Mouse (Mus musculus) gastrocnemius, adult 2 months (tissue): Measurements from ENCODE around the gene Fam166a. TPM values are rescaled to one million over a fixed set of nuclear protein-coding genes. Genes with fewer than 3 reads are reported as not detected.
A peak's percentile ranks its signal among the peaks of the same experiment; 100 is the strongest.
"Not testable (repeated sequence)": the region's sequence is repeated elsewhere in the genome, so short reads cannot be mapped to it uniquely, and the experiment has no call there.

Experiments
- DNase-seq: peaks from one replicate; pipeline ENCODE4 v3.0.0; 2022
- H3K27ac ChIP-seq: fragments of 200-600 bp; 2 replicates; pipeline ENCODE4 v1.8.1; 2022; ENCODE audit warnings: mild to moderate bottlenecking
- H3K4me3 ChIP-seq: fragments of 200-600 bp; 2 replicates; pipeline ENCODE4 v1.8.1; 2022; ENCODE audit warnings: mild to moderate bottlenecking, moderate library complexity
- CTCF ChIP-seq: fragments of 200-600 bp; IDR thresholded peaks from 2 replicates; pipeline ENCODE4 v1.8.1; 2022; ENCODE audit warnings: antibody characterized with exemption, mild to moderate bottlenecking, moderate library complexity
- intact Hi-C: fragments of 180-260 bp; cut with DNase I; formaldehyde crosslinking; loops from one replicate; pipeline ENCODE4 v1.15.1; 2025
- total RNA-seq, 2 experiments: library from RNA; stranded (reverse); gene quantifications; 2 replicates each; pipeline ENCODE4 v1.2.3; 2021

Fam166a gene
- total RNA-seq, 2 experiments from 2014 or later, result not detected

- peak; percentile 80 for DNase-seq
- no peak for TF ChIP-seq CTCF
- peak overlapping the region; percentile 65 for H3K4me3 ChIP-seq
- H3K27ac ChIP-seq, result peak overlapping the region; percentile 71
- intact Hi-C loops, result no loop called here
These were observed 22.3 kb downstream of the Fam166a start for GRCm38 (mm10) chr2:25240723-25241437.

GRCm38 (mm10) chr2:25241438-25241775 lies 22.9 kb downstream of the Fam166a start:
- Histone ChIP-seq H3K27ac (no peak overlapping the region), H3K4me3 (peak overlapping the region; percentile 65)
- TF ChIP-seq CTCF, result no peak
- DNase-seq, result no peak
- intact Hi-C loops, result no loop called here

GRCm38 (mm10) chr2:25242101-25242506 lies 23.6 kb downstream of the Fam166a start, which contains the start of the genes Rnf208 and Cysrt1:
Rnf208 (plus strand) TSS chr2:25242255.
Cysrt1 (minus strand) TSS chr2:25242452.
- Histone ChIP-seq H3K4me3 (peak within 1 kb of the TSS; percentile 65), H3K27ac (peak within 1 kb of the TSS; percentile 71)
- no peak for DNase-seq
- no peak for TF ChIP-seq CTCF
- intact Hi-C loops, result no loop called here

- intact Hi-C loops, result no loop called here
- DNase-seq, result no peak
- Histone ChIP-seq H3K27ac (no peak overlapping the region), H3K4me3 (no peak overlapping the region)
- no peak for TF ChIP-seq CTCF
These were observed 24.8 kb downstream of the Fam166a start for GRCm38 (mm10) chr2:25243342-25243741.

- intact Hi-C loops, result no loop called here
These were observed 25.6 kb downstream of the Fam166a start for GRCm38 (mm10) chr2:25244144-25244543.

GRCm38 (mm10) chr2:25246183-25247072 lies 27.9 kb downstream of the Fam166a start, which contains the start of gene AL732309.1:
AL732309.1 (minus strand) TSS chr2:25246863.
- DNase-seq, result no peak
- H3K4me3 ChIP-seq, result no peak within 1 kb of the TSS
- H3K27ac ChIP-seq, result no peak within 1 kb of the TSS
- TF ChIP-seq CTCF, result no peak
- intact Hi-C loops, result no loop called here

More at GRCm38 (mm10) chr2:25244144-25244543, 25.6 kb downstream of the Fam166a start:
- no peak overlapping the region for H3K4me3 ChIP-seq
- DNase-seq, result no peak
- TF ChIP-seq CTCF, result no peak
- H3K27ac ChIP-seq, result no peak overlapping the region

GRCm38 (mm10) chr2:25252331-25252730 lies 33.8 kb downstream of the Fam166a start:
- no peak overlapping the region for H3K4me3 ChIP-seq
- intact Hi-C loops, result loop anchor here (10.0 kb wide), 1 partner anchor 128 kb away; no protein-coding TSS in a partner anchor

GRCm38 (mm10) chr2:25255284-25255779 lies 36.8 kb downstream of the Fam166a start, which contains the start of gene Tmem203:
Tmem203 (plus strand) TSS chr2:25255439.
- intact Hi-C loops, result loop anchor here (1.0 to 10.0 kb wide), 4 partner anchors 27 to 131 kb away; partner anchors contain the start of gene Man1b1
- Histone ChIP-seq H3K27ac (peak within 1 kb of the TSS; percentile 97), H3K4me3 (peak within 1 kb of the TSS; percentile 86)
- DNase-seq, result peak; percentile 89
- TF ChIP-seq CTCF, result no peak

More at GRCm38 (mm10) chr2:25252331-25252730, 33.8 kb downstream of the Fam166a start:
- peak; percentile 38 for TF ChIP-seq CTCF
- no peak overlapping the region for H3K27ac ChIP-seq
- DNase-seq, result no peak

GRCm38 (mm10) chr2:25256443-25257109 lies 38.0 kb downstream of the Fam166a start:
- H3K4me3 ChIP-seq, result peak overlapping the region; percentile 86
- intact Hi-C loops, result loop anchor here (5.0 to 10.0 kb wide), 2 partner anchors 76 to 132 kb away; partner anchors contain the start of gene Man1b1
- TF ChIP-seq CTCF, result peak; percentile 36
- H3K27ac ChIP-seq, result peak overlapping the region; percentile 97
- not testable (repeated sequence) for DNase-seq

GRCm38 (mm10) chr2:25257250-25257649 lies 38.7 kb downstream of the Fam166a start:
- DNase-seq, H3K4me3 ChIP-seq, H3K27ac ChIP-seq: not testable (repeated sequence)
- intact Hi-C loops, result loop anchor here (5.0 to 10.0 kb wide), 2 partner anchors 75 to 132 kb away; partner anchors contain the start of gene Man1b1

GRCm38 (mm10) chr2:25258887-25259286 lies 40.3 kb downstream of the Fam166a start:
- Histone ChIP-seq H3K27ac (no peak overlapping the region), H3K4me3 (no peak overlapping the region)
- no peak for DNase-seq
- TF ChIP-seq CTCF, result peak; percentile 65
- intact Hi-C loops, result loop anchor here (5.0 to 10.0 kb wide), 2 partner anchors 73 to 134 kb away; partner anchors contain the start of gene Man1b1

GRCm38 (mm10) chr2:25261870-25262269 lies 43.3 kb downstream of the Fam166a start:
- no peak for TF ChIP-seq CTCF
- intact Hi-C loops, result no loop called here
- H3K4me3 ChIP-seq, result peak overlapping the region; percentile 91
- DNase-seq, result no peak
- H3K27ac ChIP-seq, result peak overlapping the region; percentile 85
